Mouse (Mus musculus) bone marrow, adult 2 months (tissue): ENCODE measurements around the gene Olfr697. TPM values are rescaled to one million over a fixed set of nuclear protein-coding genes. Genes with fewer than 3 reads are reported as not detected.
"Not testable (repeated sequence)": the region's sequence is repeated elsewhere in the genome, so short reads cannot be mapped to it uniquely, and the experiment has no call there.

Source experiments
- H3K27ac ChIP-seq: fragments of 200-500 bp; 2 replicates; pipeline ENCODE4 v1.5.1; 2012; ENCODE audit warnings: low read depth, mild to moderate bottlenecking, control low read depth, inconsistent platforms, low read length; ENCODE audit not compliant: control insufficient read depth, poor library complexity, insufficient read depth
- H3K4me1 ChIP-seq: fragments of 200-500 bp; 2 replicates; pipeline ENCODE4 v1.6.1; 2011; ENCODE audit warnings: low read length; ENCODE audit not compliant: control insufficient read depth, insufficient read depth
- H3K4me3 ChIP-seq: fragments of 200-500 bp; replicated peaks from 2 replicates; pipeline ENCODE3; 2011; ENCODE audit warnings: mild to moderate bottlenecking, low read depth, low read length, control low read depth; ENCODE audit not compliant: control insufficient read depth
- CTCF ChIP-seq: fragments of 200-500 bp; IDR thresholded peaks from 2 replicates; pipeline ENCODE4 v1.5.1; 2011; ENCODE audit warnings: low read length, control low read depth; ENCODE audit not compliant: control insufficient read depth, insufficient read depth
- POLR2A ChIP-seq: fragments of 200-500 bp; IDR thresholded peaks from 2 replicates; pipeline ENCODE4 v1.6.1; 2011; ENCODE audit warnings: low read depth, mild to moderate bottlenecking, control low read depth, low read length, borderline replicate concordance; ENCODE audit not compliant: control insufficient read depth
- WGBS: fragments of 180-500 bp; shearing (Covaris S2); methylation state at CpG from one replicate; pipeline ENCODE4 v1.1.7; 2018; 5-methylcytosine and 5-hydroxymethylcytosine counted together
- polyA plus RNA-seq: library from polyadenylated mRNA; stranded (reverse); fragments of >200 nt; gene quantifications from 2 replicates; pipeline ENCODE4 v1.2.4, GENCODE M21; 2011; ENCODE audit warnings: low replicate concordance; ENCODE audit not compliant: missing spikeins, insufficient read depth, insufficient read length

Gene Olfr697
- polyA plus RNA-seq = not detected in 2 replicates

DNA sequence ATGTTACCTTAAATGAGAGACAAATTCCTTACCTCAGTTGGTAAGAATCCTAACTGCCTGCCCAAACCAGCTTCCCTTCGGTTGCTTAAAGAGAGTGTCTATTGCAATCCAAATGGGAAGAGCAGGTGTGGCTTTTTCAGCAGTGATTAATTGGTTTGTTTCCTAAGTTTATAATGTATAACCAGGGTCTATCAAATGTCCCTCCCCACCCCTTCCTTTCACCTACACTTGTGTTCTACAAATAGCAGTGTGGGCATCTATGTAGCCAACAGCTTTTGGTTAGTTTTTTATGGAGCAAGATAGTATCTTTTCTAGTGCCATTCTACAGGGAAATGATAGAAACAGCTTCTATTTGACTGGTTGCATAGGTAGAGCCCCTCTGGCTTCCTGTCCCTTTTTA, at the start of gene Olfr697:
Gene Olfr697 (minus strand): TSS at position 101 of the 400 bp plus-strand sequence.
- Histone ChIP-seq H3K27ac (no peak within 1 kb of the TSS), H3K4me1 (no peaks in the 10 kb centered on the region), H3K4me3 (no peak within 1 kb of the TSS)
- 93% methylated on average over 1 of the region's 1 CpGs for WGBS
- TF ChIP-seq POLR2A (no peak), CTCF (no peak)

DNA sequence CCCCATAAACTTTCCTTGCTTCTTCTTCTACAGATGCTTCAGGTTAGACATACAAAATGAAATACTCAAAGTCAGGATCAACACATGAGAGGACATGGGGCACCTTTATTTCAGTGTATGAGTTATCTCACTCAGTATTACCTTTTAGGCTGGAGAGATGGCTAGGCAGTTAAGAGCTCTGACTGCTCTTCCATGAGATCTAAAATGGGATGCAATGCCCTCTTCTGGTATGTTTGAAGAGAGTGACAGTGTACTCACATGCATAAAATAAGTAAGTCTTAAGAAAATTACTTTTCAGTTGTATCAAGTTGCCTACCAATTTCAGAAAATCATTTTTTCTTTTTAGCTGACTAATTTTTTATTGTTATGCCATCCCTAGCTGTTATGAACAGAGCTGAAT, 46.1 kb upstream of the Olfr697 start:
- no peak for TF ChIP-seq CTCF
- no peak for TF ChIP-seq POLR2A
- Histone ChIP-seq H3K27ac (no peak overlapping the region), H3K4me1 (no peaks in the 10 kb centered on the region), H3K4me3 (no peak overlapping the region)

DNA sequence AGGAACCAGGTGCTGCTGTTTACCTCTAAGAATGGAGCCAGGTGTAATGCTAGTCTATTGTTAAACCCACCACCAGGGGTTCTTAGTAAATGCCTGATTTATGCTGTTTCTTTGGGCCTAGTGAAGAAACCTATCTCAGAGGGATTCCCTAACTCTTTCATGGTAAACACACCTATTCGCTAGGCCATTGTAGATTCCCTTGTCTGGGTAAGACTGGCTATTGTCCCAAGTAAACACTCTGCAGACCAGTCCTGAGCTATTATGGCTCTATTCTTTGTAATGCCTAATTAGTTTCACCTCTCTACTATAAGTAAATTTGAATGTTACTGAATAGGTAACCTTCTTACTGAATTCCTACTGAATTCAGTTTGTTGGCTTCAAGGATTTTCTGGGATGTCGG, 18.8 kb upstream of the Olfr697 start:
- H3K4me1 ChIP-seq, H3K27ac ChIP-seq, H3K4me3 ChIP-seq: not testable (repeated sequence)
- 88% methylated on average over 2 of the region's 2 CpGs for WGBS

DNA sequence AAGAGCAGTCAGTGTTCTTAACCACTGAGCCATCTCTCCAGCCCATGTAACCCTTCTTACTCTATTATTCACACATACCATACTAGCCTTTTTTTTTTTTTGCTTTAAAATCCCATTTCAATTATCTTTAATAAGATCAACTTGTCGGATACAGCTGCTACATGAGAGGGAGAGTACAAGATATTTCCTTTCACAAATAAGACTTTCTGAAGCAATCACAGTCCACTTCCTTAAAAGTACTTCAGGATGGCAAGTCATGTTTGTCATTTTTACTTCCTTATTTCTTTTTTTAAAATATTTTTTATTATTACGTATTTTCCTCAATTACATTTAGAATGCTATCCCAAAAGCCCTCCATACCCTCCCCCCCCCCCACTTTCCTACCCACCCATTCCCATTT, 16.6 kb upstream of the Olfr697 start:
- H3K4me3 ChIP-seq = no peak overlapping the region
- H3K4me1 ChIP-seq = no peaks in the 10 kb centered on the region; the same call in 1 of the 2 replicates
- no peak for TF ChIP-seq CTCF
- TF ChIP-seq POLR2A = no peak
- 23% methylated on average over 2 of the region's 2 CpGs for WGBS
- no peak overlapping the region for H3K27ac ChIP-seq

DNA sequence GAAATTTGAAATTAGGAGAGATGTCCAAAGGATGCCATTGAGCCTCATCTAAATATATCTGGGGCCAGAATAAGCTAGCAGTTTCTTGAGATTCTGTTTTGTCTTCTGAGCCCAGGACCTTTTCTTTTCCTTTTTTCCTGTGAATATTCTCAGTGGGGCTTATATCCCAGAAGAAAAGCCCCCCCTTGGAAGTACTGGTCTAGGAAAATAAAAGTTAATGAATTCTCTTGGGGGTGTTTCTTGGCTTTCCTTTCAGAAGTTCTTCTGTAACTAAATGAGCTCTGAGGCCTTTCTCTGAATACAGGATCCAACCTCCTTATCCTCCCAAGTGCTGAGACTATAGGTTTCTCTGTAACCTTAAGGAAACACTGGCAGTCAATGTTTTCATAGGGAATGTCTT, 13.1 kb upstream of the Olfr697 start, which contains the start of gene Olfr698:
Gene Olfr698 (minus strand): TSS at position 101 of the 400 bp plus-strand sequence.
- Histone ChIP-seq H3K27ac (no peak within 1 kb of the TSS), H3K4me3 (no peak within 1 kb of the TSS), H3K4me1 (no peaks in the 10 kb centered on the region; the same call in 1 of the 2 replicates)
- TF ChIP-seq POLR2A = no peak
- no peak for TF ChIP-seq CTCF

DNA sequence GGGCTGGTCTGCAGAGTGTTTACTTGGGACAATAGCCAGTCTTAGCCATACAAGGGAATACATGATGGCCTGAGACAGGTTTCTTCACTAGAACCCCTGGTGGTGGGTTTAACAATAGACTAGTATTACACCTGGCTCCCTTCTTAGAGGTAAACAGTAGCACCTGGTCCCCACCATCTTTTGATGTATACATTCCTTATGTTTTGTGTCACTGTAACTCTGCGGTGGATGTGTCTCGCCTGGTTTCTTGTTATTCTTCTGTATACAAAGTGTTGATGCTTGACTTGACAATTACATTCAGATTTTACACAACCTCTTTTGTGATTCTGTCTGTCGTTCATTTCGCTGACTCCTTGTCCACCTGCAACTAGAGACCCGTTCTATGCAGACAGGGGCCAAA, 3.6 kb upstream of the Olfr697 start:
- 84% methylated on average over 5 of the region's 5 CpGs for WGBS
- H3K4me1 ChIP-seq = no peaks in the 10 kb centered on the region
- H3K4me3 ChIP-seq = no peak overlapping the region
- TF ChIP-seq POLR2A (no peak), CTCF (no peak)
- H3K27ac ChIP-seq = no peak overlapping the region

DNA sequence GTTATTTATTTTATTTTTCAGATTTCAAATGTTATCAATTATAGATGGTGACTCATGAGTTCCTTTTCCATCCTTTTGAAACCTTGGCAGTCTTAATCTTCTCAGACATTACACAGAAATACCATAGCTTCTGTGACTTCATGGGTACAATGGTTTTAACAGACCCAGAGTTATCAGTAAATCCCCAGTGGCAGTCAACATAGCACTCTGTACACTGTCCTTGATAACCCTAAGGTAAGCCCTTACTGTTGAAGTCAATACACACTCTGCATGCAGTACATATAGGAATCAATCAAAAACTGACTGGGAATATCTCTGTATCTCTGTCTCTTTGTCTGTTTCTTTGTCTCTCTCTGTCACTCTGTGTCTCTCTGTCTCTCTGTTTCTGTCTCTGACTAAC, 5.2 kb downstream of the Olfr697 start:
- Histone ChIP-seq H3K27ac (no peak overlapping the region), H3K4me3 (no peak overlapping the region), H3K4me1 (no peaks in the 10 kb centered on the region)
- TF ChIP-seq POLR2A (no peak), CTCF (no peak)

DNA sequence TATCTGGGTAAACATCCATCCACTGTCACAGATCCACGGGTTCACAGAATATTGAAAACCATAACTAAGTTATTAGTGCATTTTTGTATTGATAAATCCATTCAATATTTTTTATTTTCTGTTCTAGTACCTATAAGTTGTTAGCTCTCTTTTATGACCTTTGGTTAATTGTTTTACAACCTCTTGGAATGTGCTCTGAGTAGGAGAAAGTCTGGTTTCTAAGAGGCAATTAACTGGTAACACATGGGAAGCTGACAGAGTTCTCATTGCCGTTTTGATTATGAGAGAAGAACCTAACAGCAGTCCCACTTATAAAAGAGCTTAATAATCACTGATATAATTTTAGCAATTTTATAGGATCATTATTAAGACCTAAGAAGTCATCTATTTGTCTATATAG, 8.5 kb downstream of the Olfr697 start:
- Histone ChIP-seq H3K4me3 (no peak overlapping the region), H3K27ac (no peak overlapping the region), H3K4me1 (no peaks in the 10 kb centered on the region)
- WGBS = 61% methylated on average over 2 of the region's 2 CpGs
- TF ChIP-seq CTCF = no peak
- TF ChIP-seq POLR2A = no peak

DNA sequence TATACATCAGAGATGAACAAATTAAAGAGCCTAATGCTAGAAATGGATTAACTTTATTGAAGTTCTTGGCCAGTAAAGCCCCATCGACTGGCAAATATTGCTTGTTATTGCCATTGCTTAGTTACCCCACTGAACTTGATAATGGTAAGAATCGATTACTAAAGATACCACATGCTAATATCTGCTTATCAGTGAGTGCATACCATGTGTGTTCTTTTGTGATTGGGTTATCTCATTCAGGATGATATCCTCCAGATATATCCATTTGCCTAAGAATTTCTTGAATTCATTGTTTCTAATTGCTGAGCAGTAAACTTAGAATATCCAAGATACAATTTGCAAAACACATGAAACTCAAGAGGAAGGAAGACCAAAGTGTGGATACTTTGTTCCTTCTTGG, 16.6 kb downstream of the Olfr697 start:
- not testable (repeated sequence) for H3K4me1 ChIP-seq, H3K27ac ChIP-seq, H3K4me3 ChIP-seq
- 65% methylated on average over 2 of the region's 2 CpGs for WGBS
